Mouse (Mus musculus) hindbrain, embryonic 13.5 days (tissue): ENCODE measurements around the gene Lcn10. TPM values are rescaled to one million over a fixed set of nuclear protein-coding genes. Genes with fewer than 3 reads are reported as not detected.

Experiments used
- ATAC-seq: fragments of 200-750 bp; cut with Nextera tagmentation; 2 replicates; pipeline ENCODE4 v1.8.0; 2017; ENCODE audit warnings: moderate TSS enrichment; ENCODE audit not compliant: low FRiP score
- H3K27ac ChIP-seq: fragments of 300-500 bp; sonication (generic); 2 replicates; pipeline ENCODE4 v1.5.1; 2015; ENCODE audit warnings: inconsistent platforms, mild to moderate bottlenecking, moderate library complexity
- H3K27me3 ChIP-seq: fragments of 300-500 bp; sonication (generic); 2 replicates; pipeline ENCODE4 v1.6.1; 2015; ENCODE audit warnings: mild to moderate bottlenecking, inconsistent platforms
- H3K36me3 ChIP-seq: fragments of 300-500 bp; sonication (generic); 2 replicates; pipeline ENCODE4 v1.6.1; 2015; ENCODE audit warnings: mild to moderate bottlenecking, inconsistent platforms
- H3K4me1 ChIP-seq: fragments of 300-500 bp; sonication (generic); replicated peaks from 2 replicates; pipeline ENCODE4 v1.6.1; 2015; ENCODE audit warnings: inconsistent platforms
- H3K4me2 ChIP-seq: fragments of 300-500 bp; sonication (generic); 2 replicates; pipeline ENCODE4 v1.6.1; 2015; ENCODE audit warnings: inconsistent platforms, mild to moderate bottlenecking, moderate library complexity
- H3K4me3 ChIP-seq: fragments of 300-500 bp; sonication (generic); 2 replicates; pipeline ENCODE4 v1.5.1; 2015; ENCODE audit warnings: mild to moderate bottlenecking, inconsistent platforms
- H3K9ac ChIP-seq: fragments of 300-500 bp; sonication (generic); 2 replicates; pipeline ENCODE4 v1.6.1; 2015; ENCODE audit warnings: mild to moderate bottlenecking, inconsistent platforms
- H3K9me3 ChIP-seq: fragments of 300-500 bp; sonication (generic); 2 replicates; pipeline ENCODE4 v1.6.1; 2016; ENCODE audit warnings: inconsistent platforms
- WGBS: fragments of 180-500 bp; shearing (Covaris S2); methylation state at CpG from one replicate; pipeline ENCODE4 v1.1.7; 2015; 5-methylcytosine and 5-hydroxymethylcytosine counted together
- polyA plus RNA-seq: library from polyadenylated mRNA; unstranded; fragments of >200 nt; fragmentation: Nextera tagmentation; extraction: Ambion mirVana; gene quantifications from 2 replicates; pipeline ENCODE4 v1.2.1, GENCODE M21; 2015

Lcn10 gene
- not detected in 2 replicates for polyA plus RNA-seq

GRCm38 (mm10) chr2:25682426-25682825 lies at the start of gene Lcn10:
Gene Lcn10 (plus strand): TSS chr2:25682726.
- no peaks in the 10 kb centered on the region for H3K9me3 ChIP-seq
- 76% methylated on average over 2 of the region's 2 CpGs for WGBS

GRCm38 (mm10) chr2:25633616-25634015 lies 48.9 kb upstream of the Lcn10 start:
- Histone ChIP-seq H3K27me3 (no peaks in the 10 kb centered on the region), H3K4me3 (no peak overlapping the region), H3K9ac (no peak overlapping the region), H3K4me2 (no peak overlapping the region), H3K27ac (no peak overlapping the region), H3K9me3 (no peaks in the 10 kb centered on the region), H3K4me1 (no peaks in the 10 kb centered on the region), H3K36me3 (no peaks in the 10 kb centered on the region)
- no peak for ATAC-seq
- 90% methylated on average over 3 of the region's 3 CpGs for WGBS

More at GRCm38 (mm10) chr2:25682426-25682825, at the start of gene Lcn10:
- Histone ChIP-seq H3K4me1 (no peaks in the 10 kb centered on the region), H3K36me3 (no peaks in the 10 kb centered on the region), H3K4me3 (no peak within 1 kb of the TSS), H3K4me2 (no peak within 1 kb of the TSS), H3K27ac (no peak within 1 kb of the TSS), H3K27me3 (0 out of 2 replicates have a peak, but pooled peaks cover 2% of the 10 kb centered on the region), H3K9ac (no peak within 1 kb of the TSS)
- ATAC-seq = no peak

- H3K27me3 ChIP-seq = no peaks in the 10 kb centered on the region
- no peak overlapping the region for H3K9ac ChIP-seq
- no peaks in the 10 kb centered on the region for H3K9me3 ChIP-seq
- 54% methylated on average over 1 of the region's 1 CpGs for WGBS
- no peaks in the 10 kb centered on the region for H3K36me3 ChIP-seq
- no peak overlapping the region for H3K4me3 ChIP-seq
- H3K27ac ChIP-seq = no peak overlapping the region
- H3K4me2 ChIP-seq = no peak overlapping the region
- H3K4me1 ChIP-seq = no peaks in the 10 kb centered on the region
- no peak for ATAC-seq
Measured at GRCm38 (mm10) chr2:25634046-25634445, 48.5 kb upstream of the Lcn10 start.

- Histone ChIP-seq H3K4me1 (no peaks in the 10 kb centered on the region), H3K27ac (no peak overlapping the region), H3K9ac (no peak overlapping the region), H3K4me3 (no peak overlapping the region), H3K4me2 (no peak overlapping the region), H3K9me3 (no peaks in the 10 kb centered on the region), H3K36me3 (no peaks in the 10 kb centered on the region), H3K27me3 (no peaks in the 10 kb centered on the region)
- 24% methylated on average over 6 of the region's 6 CpGs for WGBS
- no peak for ATAC-seq
Measured at GRCm38 (mm10) chr2:25639890-25640289, 42.6 kb upstream of the Lcn10 start.

GRCm38 (mm10) chr2:25652902-25653301 lies 29.6 kb upstream of the Lcn10 start, which contains the start of gene Lcn8:
Gene Lcn8 (plus strand): TSS chr2:25653120.
- WGBS = 77% methylated on average over 2 of the region's 2 CpGs
- no peak for ATAC-seq
- H3K27ac ChIP-seq = no peak within 1 kb of the TSS

GRCm38 (mm10) chr2:25654502-25654901 lies 28.0 kb upstream of the Lcn10 start:
- Histone ChIP-seq H3K9me3 (no peaks in the 10 kb centered on the region), H3K27ac (no peak overlapping the region), H3K4me3 (no peak overlapping the region), H3K27me3 (peaks cover 10% of the 10 kb centered on the region; the same call in 1 of the 2 replicates), H3K9ac (no peak overlapping the region), H3K36me3 (no peaks in the 10 kb centered on the region), H3K4me2 (no peak overlapping the region), H3K4me1 (no peaks in the 10 kb centered on the region)
- 64% methylated on average over 1 of the region's 1 CpGs for WGBS
- ATAC-seq = no peak

More at GRCm38 (mm10) chr2:25652902-25653301, 29.6 kb upstream of the Lcn10 start, which contains the start of gene Lcn8:
- Histone ChIP-seq H3K36me3 (no peaks in the 10 kb centered on the region), H3K9me3 (no peaks in the 10 kb centered on the region), H3K27me3 (peaks cover 10% of the 10 kb centered on the region; the same call in 1 of the 2 replicates), H3K4me3 (no peak within 1 kb of the TSS), H3K4me2 (no peak within 1 kb of the TSS), H3K4me1 (no peaks in the 10 kb centered on the region), H3K9ac (no peak within 1 kb of the TSS)

GRCm38 (mm10) chr2:25656691-25657090 lies 25.8 kb upstream of the Lcn10 start:
- Histone ChIP-seq H3K4me1 (no peaks in the 10 kb centered on the region), H3K9me3 (no peaks in the 10 kb centered on the region), H3K9ac (no peak overlapping the region), H3K4me3 (no peak overlapping the region), H3K36me3 (no peaks in the 10 kb centered on the region), H3K27ac (no peak overlapping the region), H3K27me3 (peaks cover 7% of the 10 kb centered on the region; the same call in 1 of the 2 replicates), H3K4me2 (no peak overlapping the region)
- ATAC-seq = no peak
- WGBS = 89% methylated on average over 4 of the region's 4 CpGs

GRCm38 (mm10) chr2:25657246-25657645 lies 25.3 kb upstream of the Lcn10 start:
- Histone ChIP-seq H3K4me2 (no peak overlapping the region), H3K27ac (no peak overlapping the region), H3K4me1 (no peaks in the 10 kb centered on the region), H3K36me3 (no peaks in the 10 kb centered on the region), H3K27me3 (peaks cover 7% of the 10 kb centered on the region; the same call in 1 of the 2 replicates), H3K9me3 (no peaks in the 10 kb centered on the region), H3K9ac (no peak overlapping the region), H3K4me3 (no peak overlapping the region)
- WGBS = 91% methylated on average over 4 of the region's 4 CpGs
- no peak for ATAC-seq

- no peaks in the 10 kb centered on the region for H3K9me3 ChIP-seq
- no peak for ATAC-seq
- no peaks in the 10 kb centered on the region for H3K4me1 ChIP-seq
Measured at GRCm38 (mm10) chr2:25657652-25658051, 24.9 kb upstream of the Lcn10 start, which contains the start of gene Lcn5. Gene Lcn5 (plus strand): TSS chr2:25657952.

GRCm38 (mm10) chr2:25660279-25660678 lies 22.2 kb upstream of the Lcn10 start:
- Histone ChIP-seq H3K27ac (no peak overlapping the region), H3K9ac (no peak overlapping the region), H3K4me2 (no peak overlapping the region), H3K4me3 (no peak overlapping the region), H3K4me1 (no peaks in the 10 kb centered on the region), H3K36me3 (no peaks in the 10 kb centered on the region), H3K9me3 (no peaks in the 10 kb centered on the region), H3K27me3 (peaks cover 2% of the 10 kb centered on the region; the same call in 1 of the 2 replicates)
- 90% methylated on average over 8 of the region's 8 CpGs for WGBS
- no peak for ATAC-seq

More at GRCm38 (mm10) chr2:25657652-25658051, 24.9 kb upstream of the Lcn10 start, which contains the start of gene Lcn5:
- peaks cover 7% of the 10 kb centered on the region; the same call in 1 of the 2 replicates for H3K27me3 ChIP-seq
- no peak within 1 kb of the TSS for H3K9ac ChIP-seq
- H3K27ac ChIP-seq = no peak within 1 kb of the TSS
- no peak within 1 kb of the TSS for H3K4me3 ChIP-seq
- H3K4me2 ChIP-seq = no peak within 1 kb of the TSS
- no peaks in the 10 kb centered on the region for H3K36me3 ChIP-seq

- no peak for ATAC-seq
- no peaks in the 10 kb centered on the region for H3K27me3 ChIP-seq
- H3K4me2 ChIP-seq = no peak overlapping the region
- no peak overlapping the region for H3K27ac ChIP-seq
- no peak overlapping the region for H3K9ac ChIP-seq
- H3K4me1 ChIP-seq = no peaks in the 10 kb centered on the region
- no peaks in the 10 kb centered on the region for H3K36me3 ChIP-seq
- H3K9me3 ChIP-seq = no peaks in the 10 kb centered on the region
- WGBS = 91% methylated on average over 6 of the region's 6 CpGs
- H3K4me3 ChIP-seq = no peak overlapping the region
Measured at GRCm38 (mm10) chr2:25661245-25661970, 21.1 kb upstream of the Lcn10 start.

- H3K27me3 ChIP-seq = no peaks in the 10 kb centered on the region
- no peak overlapping the region for H3K27ac ChIP-seq
- WGBS = 73% methylated on average over 1 of the region's 1 CpGs
- H3K4me3 ChIP-seq = no peak overlapping the region
- no peaks in the 10 kb centered on the region for H3K36me3 ChIP-seq
- H3K9me3 ChIP-seq = no peaks in the 10 kb centered on the region
- H3K9ac ChIP-seq = no peak overlapping the region
- no peaks in the 10 kb centered on the region for H3K4me1 ChIP-seq
- ATAC-seq = no peak
- H3K4me2 ChIP-seq = no peak overlapping the region
Measured at GRCm38 (mm10) chr2:25663511-25663910, 19.0 kb upstream of the Lcn10 start.

- WGBS = 80% methylated on average over 5 of the region's 5 CpGs
- Histone ChIP-seq H3K4me3 (no peak overlapping the region), H3K4me1 (no peaks in the 10 kb centered on the region), H3K27me3 (no peaks in the 10 kb centered on the region), H3K4me2 (no peak overlapping the region), H3K27ac (no peak overlapping the region), H3K9me3 (no peaks in the 10 kb centered on the region), H3K9ac (no peak overlapping the region), H3K36me3 (no peaks in the 10 kb centered on the region)
- no peak for ATAC-seq
Measured at GRCm38 (mm10) chr2:25664125-25664524, 18.4 kb upstream of the Lcn10 start.
